Mouse (Mus musculus) liver, embryonic 11.5 days (tissue): ENCODE data around the gene Slc30a6. TPM values are rescaled to one million over a fixed set of nuclear protein-coding genes. Genes with fewer than 3 reads are reported as not detected.

Experiments used
- ATAC-seq: fragments of 200-750 bp; cut with Nextera tagmentation; replicated peaks from 2 replicates; pipeline ENCODE4 v1.8.0; 2017; ENCODE audit warnings: moderate number of reproducible peaks, mild to moderate bottlenecking, moderate TSS enrichment, moderate library complexity; ENCODE audit not compliant: low FRiP score
- DNase-seq: peaks from one replicate; pipeline ENCODE4 v3.0.0-alpha.2; 2017; ENCODE audit warnings: low spot score
- H3K27ac ChIP-seq: fragments of 300-500 bp; sonication (generic); 2 replicates; pipeline ENCODE4 v1.5.1; 2014; ENCODE audit warnings: mild to moderate bottlenecking, low read depth, low read length, control low read depth
- H3K27me3 ChIP-seq: fragments of 300-500 bp; sonication (generic); replicated peaks from 2 replicates; pipeline ENCODE4 v1.6.1; 2014; ENCODE audit warnings: low read length, mixed read lengths; ENCODE audit not compliant: control insufficient read depth, insufficient read depth
- H3K36me3 ChIP-seq: fragments of 300-500 bp; sonication (generic); 2 replicates; pipeline ENCODE4 v1.6.1; 2014; ENCODE audit warnings: mild to moderate bottlenecking, low read length, moderate library complexity, mixed read lengths; ENCODE audit not compliant: control insufficient read depth, insufficient read depth
- H3K4me1 ChIP-seq: fragments of 300-500 bp; sonication (generic); replicated peaks from 2 replicates; pipeline ENCODE4 v1.6.1; 2014; ENCODE audit warnings: low read length, mixed read lengths; ENCODE audit not compliant: control insufficient read depth, insufficient read depth
- H3K4me2 ChIP-seq: fragments of 300-500 bp; sonication (generic); 2 replicates; pipeline ENCODE4 v1.6.1; 2014; ENCODE audit warnings: mild to moderate bottlenecking, control low read depth, moderate library complexity
- H3K4me3 ChIP-seq: fragments of 300-500 bp; sonication (generic); 2 replicates; pipeline ENCODE4 v1.5.1; 2014; ENCODE audit warnings: low read depth, low read length, control low read depth
- H3K9ac ChIP-seq: fragments of 300-500 bp; sonication (generic); 2 replicates; pipeline ENCODE4 v1.6.1; 2014; ENCODE audit warnings: low read depth, low read length, control low read depth
- H3K9me3 ChIP-seq: fragments of 300-500 bp; sonication (generic); 2 replicates; pipeline ENCODE4 v1.6.1; 2016; ENCODE audit warnings: low read length, inconsistent platforms, mixed read lengths; ENCODE audit not compliant: control insufficient read depth
- WGBS: fragments of 180-500 bp; shearing (Covaris S2); extraction: QIAGEN DNeasy Blood & Tissue Kit; methylation state at CpG from one replicate; pipeline ENCODE4 v1.1.7; 2014; 5-methylcytosine and 5-hydroxymethylcytosine counted together
- polyA plus RNA-seq: library from polyadenylated mRNA; unstranded; fragments of >200 nt; fragmentation: Nextera tagmentation; extraction: Ambion mirVana; gene quantifications from 2 replicates; pipeline ENCODE4 v1.2.1, GENCODE M21; 2014

Slc30a6 gene
- polyA plus RNA-seq, 1 experiment from 2014 or later = 35.1 TPM

DNA sequence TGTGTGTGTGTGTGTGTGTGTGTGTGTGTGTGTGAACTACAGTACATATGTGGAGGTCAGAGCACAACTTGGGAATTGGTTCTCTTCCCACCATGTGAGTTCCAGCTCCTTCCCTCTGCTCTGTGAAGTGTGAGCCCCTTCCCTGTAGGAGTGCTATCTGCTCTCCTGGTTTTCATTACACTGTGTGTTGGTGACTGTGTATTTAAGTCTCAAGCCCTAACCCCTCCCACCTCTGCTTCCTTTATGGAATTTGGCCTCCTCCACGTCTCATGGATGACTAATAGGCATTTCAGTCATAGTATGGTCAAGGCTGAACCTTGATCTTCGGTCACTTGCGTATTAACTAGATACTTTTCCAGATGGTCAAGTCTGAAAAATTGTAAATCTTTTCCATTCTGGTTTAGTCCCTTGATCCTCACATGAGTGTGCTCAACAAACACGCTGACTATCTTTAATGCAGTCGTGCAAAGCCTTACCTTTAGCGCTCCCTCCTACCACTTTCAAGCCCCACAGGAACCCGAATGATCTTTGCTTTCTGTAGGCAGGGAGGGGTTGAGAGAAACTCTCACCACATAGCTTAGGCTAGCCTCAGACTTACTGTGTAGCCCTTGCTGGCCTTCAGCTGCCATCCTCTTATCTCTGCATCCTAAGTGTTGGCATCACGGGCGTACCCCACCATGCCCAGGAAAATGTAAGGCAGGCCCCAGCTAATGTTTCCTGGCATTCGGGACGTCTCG, 7.2 kb downstream of the Slc30a6 start:
- Histone ChIP-seq H3K4me2 (no peak overlapping the region), H3K9ac (no peak overlapping the region), H3K27ac (no peak overlapping the region), H3K4me3 (no peak overlapping the region), H3K27me3 (no peaks in the 10 kb centered on the region), H3K4me1 (no peaks in the 10 kb centered on the region), H3K36me3 (peaks cover 24% of the 10 kb centered on the region; the same call in 1 of the 2 replicates), H3K9me3 (no peaks in the 10 kb centered on the region)
- DNase-seq (no peak), ATAC-seq (no peak)
- WGBS = 92% methylated on average over 12 of the region's 12 CpGs

DNA sequence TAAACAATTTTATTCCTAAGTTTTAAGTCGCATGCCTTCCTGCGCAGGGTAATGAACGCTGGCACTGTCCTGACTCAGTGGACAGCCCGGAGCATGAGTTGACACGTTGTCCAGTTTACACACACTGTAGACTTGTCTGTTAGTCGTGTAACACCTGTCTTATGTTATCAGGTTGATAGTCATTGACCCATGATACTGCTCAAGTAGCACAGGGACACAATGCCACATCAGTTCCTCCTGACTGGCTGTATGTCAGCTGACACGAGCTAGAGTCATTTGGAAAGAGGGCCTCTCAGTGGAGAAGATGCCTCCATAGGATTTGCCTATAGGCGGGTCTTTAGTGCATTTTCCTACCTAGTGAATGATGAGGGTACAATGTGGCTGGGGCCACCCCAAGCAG, 11.1 kb downstream of the Slc30a6 start:
- no peaks in the 10 kb centered on the region for H3K9me3 ChIP-seq
- H3K9ac ChIP-seq = no peak overlapping the region
- no peak for DNase-seq
- no peak overlapping the region for H3K4me3 ChIP-seq
- no peaks in the 10 kb centered on the region for H3K4me1 ChIP-seq
- H3K36me3 ChIP-seq = peaks cover 30% of the 10 kb centered on the region; the same call in 1 of the 2 replicates
- no peak overlapping the region for H3K4me2 ChIP-seq
- no peak overlapping the region for H3K27ac ChIP-seq
- H3K27me3 ChIP-seq = no peaks in the 10 kb centered on the region
- WGBS = 86% methylated on average over 8 of the region's 8 CpGs
- ATAC-seq = no peak

DNA sequence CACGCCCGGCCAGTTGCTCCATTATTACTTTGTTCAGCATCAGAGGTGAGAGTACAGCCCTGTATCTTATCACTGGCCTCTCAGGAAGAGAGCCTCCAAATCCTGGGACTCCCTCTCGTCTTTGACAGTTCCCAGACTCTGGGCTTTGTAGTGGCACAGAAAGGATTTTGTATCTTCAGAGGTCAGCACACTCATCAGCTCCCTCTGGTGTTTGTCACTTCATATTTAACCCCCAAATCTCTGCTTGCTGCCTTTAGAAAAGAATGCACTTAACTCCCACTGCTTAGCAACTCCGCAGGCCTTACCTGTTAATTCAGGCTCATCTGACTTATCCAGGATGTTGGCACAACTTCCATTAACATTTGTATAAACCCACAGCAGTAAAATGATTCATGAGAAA, 14.3 kb downstream of the Slc30a6 start:
- no peaks in the 10 kb centered on the region for H3K4me1 ChIP-seq
- H3K9me3 ChIP-seq = no peaks in the 10 kb centered on the region
- peaks cover 20% of the 10 kb centered on the region for H3K36me3 ChIP-seq
- no peak overlapping the region for H3K4me2 ChIP-seq
- no peak overlapping the region for H3K9ac ChIP-seq
- H3K4me3 ChIP-seq = no peak overlapping the region
- no peak overlapping the region for H3K27ac ChIP-seq
- WGBS = 63% methylated on average over 4 of the region's 4 CpGs
- no peaks in the 10 kb centered on the region for H3K27me3 ChIP-seq
- ATAC-seq (no peak), DNase-seq (no peak)

DNA sequence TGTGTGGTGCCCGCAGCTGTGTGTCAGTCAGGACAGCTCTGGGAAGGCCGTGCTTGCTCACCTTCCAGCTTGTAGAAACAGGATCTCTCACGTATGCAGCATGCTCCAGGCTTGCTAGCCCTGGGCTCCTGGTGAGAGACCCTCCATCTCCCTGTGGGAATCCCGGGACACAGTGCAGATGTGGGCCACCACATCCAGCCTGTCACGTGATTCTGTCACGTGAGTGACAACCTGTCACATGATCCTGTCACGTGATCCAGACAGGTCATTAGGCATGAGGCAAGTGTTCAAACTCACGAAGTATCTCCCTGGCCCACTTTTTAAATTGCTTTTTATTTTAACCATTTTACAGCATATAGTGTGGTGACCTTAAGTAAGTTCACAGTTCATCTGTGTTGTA, 17.9 kb downstream of the Slc30a6 start:
- Histone ChIP-seq H3K9me3 (no peaks in the 10 kb centered on the region), H3K9ac (no peak overlapping the region), H3K4me2 (no peak overlapping the region), H3K27me3 (no peaks in the 10 kb centered on the region), H3K4me1 (no peaks in the 10 kb centered on the region), H3K36me3 (peaks cover 21% of the 10 kb centered on the region), H3K27ac (no peak overlapping the region), H3K4me3 (no peak overlapping the region)
- WGBS = 92% methylated on average over 8 of the region's 8 CpGs
- ATAC-seq (no peak), DNase-seq (no peak)

DNA sequence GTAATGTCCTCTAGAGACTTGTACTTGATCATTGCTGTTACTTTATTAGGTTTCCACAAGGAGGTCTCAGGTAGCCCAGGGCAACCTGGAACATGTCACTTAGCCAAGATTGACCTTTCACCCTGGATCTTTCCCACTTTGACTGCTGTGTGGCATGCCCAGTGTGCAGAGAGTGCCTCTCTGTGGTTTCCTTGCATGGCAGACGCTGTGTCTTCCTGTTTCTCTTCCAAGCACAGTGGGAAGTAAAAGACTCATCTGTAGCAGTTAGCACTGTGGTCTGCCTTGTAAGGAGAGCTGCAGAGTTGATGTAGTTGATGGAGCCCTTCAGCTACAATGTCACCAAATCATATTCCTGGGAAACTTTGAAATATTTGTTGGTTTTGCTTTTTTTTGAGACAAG, 19.3 kb downstream of the Slc30a6 start:
- Histone ChIP-seq H3K27ac (no peak overlapping the region), H3K4me2 (no peak overlapping the region), H3K9ac (no peak overlapping the region), H3K36me3 (peaks cover 21% of the 10 kb centered on the region), H3K27me3 (no peaks in the 10 kb centered on the region), H3K4me1 (no peaks in the 10 kb centered on the region), H3K4me3 (no peak overlapping the region), H3K9me3 (no peaks in the 10 kb centered on the region)
- ATAC-seq = no peak
- WGBS = 32% methylated on average over 1 of the region's 1 CpGs
- no peak for DNase-seq

DNA sequence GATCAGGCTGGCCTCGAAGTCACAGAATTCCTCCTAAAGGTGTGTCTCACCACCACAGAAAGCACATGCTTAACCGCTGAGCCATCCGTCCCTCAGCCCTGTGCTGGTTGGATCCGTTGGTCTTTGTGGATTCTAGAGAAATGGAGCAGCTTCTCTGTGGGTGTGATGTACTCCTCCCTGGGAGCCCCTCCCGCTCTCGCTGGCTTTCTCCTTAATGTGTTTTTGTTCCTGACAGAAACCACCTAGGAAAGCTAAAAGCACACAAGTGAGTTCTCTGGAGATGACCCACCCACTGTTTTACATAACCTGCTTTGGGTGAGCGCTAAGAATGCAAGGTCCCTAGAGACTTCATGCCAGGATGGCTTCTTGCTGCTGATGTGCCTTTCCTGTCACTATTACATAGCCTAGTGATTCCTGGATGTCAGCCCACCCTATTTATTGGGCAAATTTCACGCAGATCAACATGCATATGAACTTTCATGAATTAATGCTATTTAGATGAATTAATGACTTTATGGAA, 21.5 kb downstream of the Slc30a6 start:
- Histone ChIP-seq H3K36me3 (peaks cover 22% of the 10 kb centered on the region), H3K4me1 (no peaks in the 10 kb centered on the region)

DNA sequence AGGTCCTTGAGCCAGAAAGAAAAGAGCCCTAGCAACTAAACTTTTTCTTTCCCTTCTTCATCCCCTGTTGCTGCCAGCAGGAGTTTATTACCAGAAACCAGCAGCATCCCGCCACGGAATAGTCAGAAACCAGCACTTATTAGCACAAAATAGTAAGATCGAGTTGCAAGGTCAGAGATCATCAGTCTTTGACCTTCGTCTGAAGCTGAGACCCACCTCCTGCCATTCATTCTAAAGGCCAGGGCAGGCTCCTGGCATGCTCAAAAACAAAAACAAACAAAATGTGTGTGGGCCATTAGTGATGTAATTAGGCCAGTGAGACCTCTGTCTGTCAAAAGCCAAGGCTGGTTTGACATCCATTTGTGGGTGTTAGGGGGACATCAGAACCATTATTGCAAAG, 22.8 kb downstream of the Slc30a6 start:
- Histone ChIP-seq H3K9me3 (no peaks in the 10 kb centered on the region), H3K4me2 (no peak overlapping the region)
- no peak for ATAC-seq

More for the DNA sequence above, 21.5 kb downstream of the Slc30a6 start:
- ATAC-seq = no peak
- Histone ChIP-seq H3K9me3 (no peaks in the 10 kb centered on the region), H3K4me2 (no peak overlapping the region), H3K27ac (no peak overlapping the region), H3K27me3 (no peaks in the 10 kb centered on the region), H3K9ac (no peak overlapping the region), H3K4me3 (no peak overlapping the region)
- 90% methylated on average over 8 of the region's 8 CpGs for WGBS
- DNase-seq = no peak

DNA sequence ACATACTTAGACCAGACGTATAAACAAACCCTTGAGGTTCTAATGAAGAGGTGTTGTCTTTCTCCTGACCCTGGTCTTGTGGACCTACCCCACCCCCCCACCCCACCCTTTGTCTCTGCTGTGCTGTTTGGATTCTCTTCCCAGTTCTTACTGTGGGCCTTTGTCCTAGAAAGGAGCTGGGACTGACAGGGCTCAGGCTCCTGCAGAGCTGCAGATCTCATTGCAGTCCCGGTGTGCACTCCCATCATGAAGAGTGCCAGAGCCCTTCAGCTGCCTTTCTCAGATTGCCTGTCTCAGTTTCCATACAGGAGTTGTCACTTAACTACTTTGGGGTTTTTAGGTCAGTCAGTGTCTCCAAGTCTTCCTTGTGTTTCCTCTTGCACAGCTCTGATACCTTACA, 25.2 kb downstream of the Slc30a6 start:
- Histone ChIP-seq H3K9me3 (no peaks in the 10 kb centered on the region), H3K36me3 (peaks cover 24% of the 10 kb centered on the region; the same call in 1 of the 2 replicates), H3K4me2 (no peak overlapping the region), H3K27me3 (no peaks in the 10 kb centered on the region), H3K9ac (no peak overlapping the region), H3K27ac (no peak overlapping the region), H3K4me3 (no peak overlapping the region), H3K4me1 (no peaks in the 10 kb centered on the region)
- DNase-seq (no peak), ATAC-seq (no peak)
- 85% methylated on average over 2 of the region's 2 CpGs for WGBS

More for the DNA sequence above, 22.8 kb downstream of the Slc30a6 start:
- H3K27ac ChIP-seq = no peak overlapping the region
- WGBS = 72% methylated on average over 4 of the region's 4 CpGs
- no peak overlapping the region for H3K9ac ChIP-seq
- no peaks in the 10 kb centered on the region for H3K27me3 ChIP-seq
- H3K4me3 ChIP-seq = no peak overlapping the region
- no peaks in the 10 kb centered on the region for H3K4me1 ChIP-seq
- no peak for DNase-seq
- H3K36me3 ChIP-seq = peaks cover 24% of the 10 kb centered on the region

DNA sequence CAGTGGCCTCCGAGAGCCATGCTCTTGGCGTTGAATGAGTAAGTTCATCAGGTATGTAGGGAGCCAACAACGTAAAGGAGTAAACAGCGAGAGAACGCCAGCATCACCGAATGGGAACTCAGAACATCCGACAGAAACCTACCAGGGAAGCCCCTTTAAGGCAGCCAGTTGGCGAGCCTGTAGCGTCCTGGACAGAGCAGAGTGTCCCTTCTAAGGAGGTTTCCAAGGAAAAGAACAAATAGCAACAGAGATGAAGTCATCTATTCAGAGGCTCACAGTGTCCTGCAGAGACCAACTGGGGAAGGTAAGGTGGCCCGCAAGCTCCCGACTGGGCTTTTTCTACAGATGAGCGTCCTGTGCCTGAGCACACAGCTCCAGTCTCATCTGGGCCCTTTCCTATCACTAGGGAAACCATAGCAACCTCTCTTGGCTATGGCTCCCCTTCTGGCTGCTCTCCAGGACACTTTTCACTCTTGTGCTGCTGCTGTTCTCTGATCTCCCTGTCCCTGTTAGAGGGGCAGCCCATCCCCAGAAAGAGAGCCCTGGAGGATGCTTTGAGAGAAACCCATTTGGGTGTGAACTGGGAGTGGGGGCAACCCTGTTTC, 29.1 kb downstream of the Slc30a6 start:
- no peak overlapping the region for H3K9ac ChIP-seq
- DNase-seq (no peak), ATAC-seq (no peak)
- 91% methylated on average over 12 of the region's 12 CpGs for WGBS
- H3K27ac ChIP-seq = no peak overlapping the region
- no peak overlapping the region for H3K4me3 ChIP-seq
- H3K4me1 ChIP-seq = no peaks in the 10 kb centered on the region
- H3K9me3 ChIP-seq = no peaks in the 10 kb centered on the region
- H3K4me2 ChIP-seq = no peak overlapping the region
- H3K36me3 ChIP-seq = peaks cover 21% of the 10 kb centered on the region
- no peaks in the 10 kb centered on the region for H3K27me3 ChIP-seq
